Mouse (Mus musculus) G1E-ER4 (cell line): ENCODE measurements at regions not wholly inside any gene's neighbourhood (a gene's known extent, or its start where the extent isn't known, plus 50 kb on each side); places are given as distances from the start of the nearest gene placed in this dataset.

Experiments
- GATA1 ChIP-seq: IDR thresholded peaks from one replicate; pipeline ENCODE4 v1.8.0; 2012; ENCODE audit warnings: low read length, inconsistent platforms

DNA sequence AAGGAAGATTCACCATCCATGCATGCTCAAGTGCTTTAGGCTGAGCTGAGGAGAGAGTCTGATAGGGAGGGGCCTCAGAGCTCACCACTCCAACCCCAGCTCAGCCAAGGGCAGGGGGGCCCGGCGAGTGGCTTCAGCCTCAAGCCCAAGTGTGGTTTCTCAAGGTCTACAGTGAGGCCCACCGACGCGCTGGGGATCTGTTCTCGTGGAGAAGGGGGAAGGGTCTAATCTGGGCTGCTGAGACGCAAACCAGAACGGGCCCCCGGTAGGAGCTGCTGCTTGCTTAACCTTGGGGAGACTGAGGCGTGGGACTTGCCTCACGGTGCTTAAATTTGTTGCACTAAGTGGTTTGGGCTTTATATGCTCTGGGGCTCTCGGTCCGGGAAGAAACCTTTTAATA lies 70.9 kb downstream of the Asb1 start:
- TF ChIP-seq GATA1, result no peak

DNA sequence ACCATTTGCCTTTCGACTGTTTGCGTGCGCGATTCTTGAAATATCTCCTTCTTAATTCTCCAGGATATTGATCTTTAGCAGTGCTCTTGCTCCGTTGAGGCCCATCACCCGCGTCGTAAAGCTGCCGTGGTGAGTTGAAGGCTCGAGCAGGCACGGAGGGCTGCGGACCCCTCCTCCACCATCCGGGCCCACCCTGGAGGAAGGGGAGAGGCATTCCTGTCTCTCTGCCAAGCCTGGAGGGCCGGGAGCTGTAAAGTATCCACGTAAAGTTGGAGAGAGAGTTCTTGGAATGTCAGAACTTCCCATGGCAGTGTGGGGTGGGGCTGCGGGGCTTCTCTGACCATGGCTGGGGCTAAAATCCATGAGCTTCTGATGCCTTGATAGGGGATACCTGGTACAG lies 71.3 kb downstream of the Asb1 start:
- TF ChIP-seq GATA1, result no peak

DNA sequence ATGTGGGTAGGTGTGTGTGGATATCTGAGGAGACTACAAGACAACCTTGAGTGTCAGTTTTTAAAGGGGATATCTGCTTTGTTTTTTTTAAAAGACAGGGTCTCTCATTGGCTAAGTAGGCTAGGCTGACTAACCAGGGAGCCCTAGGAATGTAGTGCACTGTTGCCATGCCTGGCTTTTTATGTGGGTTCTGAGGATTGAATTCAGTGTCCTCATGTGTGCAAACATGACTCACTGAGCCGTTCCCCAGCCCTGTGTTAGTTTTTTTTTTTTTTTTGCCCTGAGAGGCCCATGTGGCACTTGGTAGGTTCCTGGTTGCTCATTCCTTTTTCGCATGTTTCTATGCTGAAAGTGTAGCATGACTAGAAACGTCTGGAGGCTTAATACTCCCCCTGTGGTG lies 72.6 kb downstream of the Asb1 start:
- no peak for TF ChIP-seq GATA1

DNA sequence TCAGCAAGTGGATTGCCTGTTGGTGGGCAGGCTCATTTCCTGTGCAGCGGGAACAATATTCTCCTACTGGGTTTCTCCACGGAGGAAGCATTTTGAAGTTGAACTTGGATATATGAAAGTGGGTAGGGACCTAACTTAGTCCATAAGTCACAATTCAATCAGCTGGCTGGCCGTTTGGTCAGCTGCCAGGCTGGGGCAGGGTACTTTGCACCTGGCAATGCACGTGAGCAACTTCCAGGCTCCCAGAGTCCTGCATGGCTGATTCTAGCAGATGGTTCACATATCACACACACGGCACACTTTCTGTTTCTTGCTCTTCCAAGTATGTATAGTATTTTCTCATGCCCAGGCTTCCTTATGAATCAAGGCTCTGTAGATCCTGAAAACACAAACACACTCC lies 75.1 kb downstream of the Asb1 start:
- TF ChIP-seq GATA1, result no peak

DNA sequence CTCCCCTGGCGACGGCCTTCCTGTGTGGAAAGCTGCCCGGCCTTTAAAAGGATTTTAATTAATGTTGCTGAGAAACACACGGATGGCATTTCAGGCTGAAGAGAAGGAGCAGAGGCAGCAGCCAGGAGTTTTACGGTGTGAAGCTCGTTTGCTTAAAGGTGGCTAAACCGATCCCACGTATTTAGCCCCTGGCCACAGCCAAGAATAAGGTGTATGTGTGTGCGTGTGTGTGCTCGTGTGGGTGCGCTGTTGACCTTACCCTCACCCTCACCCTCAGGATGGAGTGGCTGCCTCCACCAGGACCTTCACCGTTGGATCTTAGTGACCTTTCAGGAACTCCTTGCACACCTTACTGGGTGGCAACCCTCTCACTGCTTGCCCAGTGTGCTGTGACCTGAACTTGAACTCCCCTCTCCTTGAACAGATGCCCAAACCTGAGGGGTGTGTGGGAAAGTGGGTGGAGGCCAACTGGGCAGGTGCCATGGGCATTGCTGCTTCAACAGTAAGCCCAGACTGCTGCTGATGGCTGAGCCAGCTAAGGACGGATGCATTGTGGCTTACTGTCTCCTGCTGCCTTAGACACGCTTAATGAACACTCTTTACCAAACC lies 78.3 kb downstream of the Asb1 start:
- no peak for TF ChIP-seq GATA1

DNA sequence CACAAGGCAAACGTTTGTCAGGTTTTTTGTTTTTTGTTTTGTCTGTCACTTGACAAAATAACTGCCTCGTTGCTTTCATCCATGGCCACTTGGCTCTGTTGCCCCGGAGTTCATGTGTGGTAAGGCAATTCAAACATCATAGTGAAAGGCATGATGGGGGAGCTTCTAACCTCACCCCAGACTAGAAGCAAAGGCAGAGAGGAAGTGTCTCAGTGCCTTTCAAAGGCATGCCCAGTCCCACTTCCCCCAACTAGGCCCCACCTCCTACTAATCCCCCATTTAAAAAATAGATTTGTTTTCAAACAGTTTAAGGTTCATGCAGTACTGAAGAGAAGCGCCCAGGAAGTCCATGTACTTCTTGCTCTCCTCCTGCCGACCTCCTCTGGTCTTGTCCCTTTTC lies 80.8 kb downstream of the Asb1 start:
- no peak for TF ChIP-seq GATA1

DNA sequence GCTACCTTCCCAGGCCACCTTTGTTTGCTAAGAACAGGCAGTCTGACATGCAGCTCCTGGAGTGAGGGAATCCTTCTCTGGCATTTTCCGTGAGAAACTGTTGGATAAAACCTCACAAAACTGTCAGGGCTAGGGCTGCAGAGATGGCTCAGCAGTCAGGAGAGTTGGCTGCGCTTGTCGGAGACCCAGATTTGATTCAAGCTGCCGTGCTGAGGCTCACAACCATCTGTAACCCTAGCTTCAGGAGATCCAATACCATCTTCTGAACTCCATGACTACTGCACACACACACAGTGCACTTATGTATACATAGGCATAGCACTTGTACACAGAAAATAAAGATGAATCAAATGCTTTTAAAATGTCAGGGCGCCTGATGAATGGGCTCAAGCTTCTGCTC lies 82.5 kb downstream of the Asb1 start:
- no peak for TF ChIP-seq GATA1

DNA sequence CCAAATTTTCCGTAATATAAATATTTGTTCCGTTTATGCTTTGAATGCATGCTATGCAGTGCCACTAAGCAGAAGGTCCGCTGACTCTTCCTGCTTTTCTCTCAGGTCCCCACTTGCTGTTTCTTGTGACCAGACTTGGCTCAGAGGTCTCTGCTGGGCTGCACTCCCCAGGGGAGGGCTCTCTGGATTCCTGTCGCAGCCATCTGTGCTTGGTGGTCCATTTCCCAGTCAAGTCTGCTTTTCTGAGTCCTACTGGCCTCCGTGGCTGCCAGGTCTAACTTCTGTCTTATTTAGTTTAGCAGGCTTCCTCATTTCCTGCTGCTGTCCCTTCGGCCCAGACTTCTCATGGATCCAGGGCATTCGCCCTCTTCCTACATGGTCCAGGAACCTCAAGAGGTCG lies 83.7 kb downstream of the Asb1 start:
- no peak for TF ChIP-seq GATA1

DNA sequence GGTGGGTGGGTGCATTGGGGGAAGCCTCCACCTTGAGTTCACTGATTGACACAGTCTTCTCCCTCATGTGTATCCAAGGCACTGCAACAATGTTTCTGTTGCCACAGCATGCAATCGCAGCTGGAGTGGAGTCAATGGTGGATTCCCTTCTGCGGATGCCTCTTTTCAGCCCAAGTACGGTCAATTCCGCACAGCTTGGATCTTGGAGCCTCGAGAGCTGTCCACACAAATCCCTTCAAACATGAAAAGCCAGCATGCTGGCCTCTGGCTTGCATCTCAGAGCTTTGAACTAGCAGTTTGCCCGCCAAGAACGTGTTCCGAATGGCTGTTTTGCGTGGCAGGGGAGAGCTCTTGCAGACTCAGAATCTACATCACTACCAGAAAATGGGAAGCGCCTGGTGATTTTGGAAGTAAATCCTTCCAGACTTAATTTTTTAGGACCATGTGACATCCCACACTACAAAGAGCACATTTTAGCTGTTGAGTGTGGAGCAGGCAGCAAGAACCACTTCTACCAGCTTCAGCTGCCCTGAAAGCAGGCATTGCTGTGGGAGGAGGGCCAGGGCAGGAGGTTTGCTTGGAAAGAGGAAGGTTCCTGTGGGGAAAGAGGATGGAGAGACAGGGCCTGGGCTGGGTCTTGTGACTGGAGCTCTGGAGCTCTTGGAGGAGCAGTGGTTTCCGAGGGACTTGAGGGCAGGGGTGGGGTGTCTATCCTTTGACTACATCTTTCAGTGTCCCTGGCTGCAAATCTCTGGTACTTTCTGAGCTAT lies 84.4 kb downstream of the Asb1 start:
- TF ChIP-seq GATA1, result no peak

DNA sequence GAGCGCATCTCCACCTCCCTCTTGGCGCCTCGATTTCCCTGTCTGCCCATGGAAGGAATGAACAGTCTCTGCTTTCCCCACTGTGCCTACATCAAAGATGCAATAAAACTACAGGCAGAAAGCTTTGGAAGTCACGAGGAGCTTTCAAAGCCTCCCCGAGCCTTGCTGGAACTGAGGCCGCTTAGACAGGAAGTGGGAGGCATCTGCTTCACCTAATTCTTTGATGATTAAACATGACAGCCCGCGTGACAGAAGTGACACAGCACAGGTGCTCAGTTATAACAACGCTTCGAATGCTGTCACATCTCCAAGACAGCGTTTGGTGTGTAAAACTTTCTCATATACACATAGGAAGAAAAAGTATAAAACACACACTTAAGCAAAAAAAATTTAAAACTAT lies 85.7 kb downstream of the Asb1 start:
- TF ChIP-seq GATA1, result no peak

DNA sequence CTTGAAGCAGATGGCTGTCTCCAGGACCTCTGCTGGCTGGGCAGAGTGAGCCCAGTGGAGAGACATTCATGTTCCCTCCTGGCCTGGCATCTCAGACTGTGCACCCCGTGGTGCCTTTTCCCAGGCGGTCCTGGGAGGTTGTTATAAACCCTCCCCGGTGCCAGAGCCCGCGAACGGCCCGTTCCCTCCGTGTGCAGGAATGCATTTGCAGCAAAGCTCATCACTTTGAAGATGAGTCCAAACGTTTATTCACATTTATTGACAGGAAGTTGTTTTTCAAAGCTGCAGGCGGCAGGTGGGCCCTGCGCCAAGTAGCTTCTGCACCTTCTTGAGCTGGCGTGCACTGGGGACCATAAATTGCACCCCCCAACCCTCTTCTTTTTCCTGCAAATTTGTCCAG lies 89.9 kb downstream of the Asb1 start:
- no peak for TF ChIP-seq GATA1

DNA sequence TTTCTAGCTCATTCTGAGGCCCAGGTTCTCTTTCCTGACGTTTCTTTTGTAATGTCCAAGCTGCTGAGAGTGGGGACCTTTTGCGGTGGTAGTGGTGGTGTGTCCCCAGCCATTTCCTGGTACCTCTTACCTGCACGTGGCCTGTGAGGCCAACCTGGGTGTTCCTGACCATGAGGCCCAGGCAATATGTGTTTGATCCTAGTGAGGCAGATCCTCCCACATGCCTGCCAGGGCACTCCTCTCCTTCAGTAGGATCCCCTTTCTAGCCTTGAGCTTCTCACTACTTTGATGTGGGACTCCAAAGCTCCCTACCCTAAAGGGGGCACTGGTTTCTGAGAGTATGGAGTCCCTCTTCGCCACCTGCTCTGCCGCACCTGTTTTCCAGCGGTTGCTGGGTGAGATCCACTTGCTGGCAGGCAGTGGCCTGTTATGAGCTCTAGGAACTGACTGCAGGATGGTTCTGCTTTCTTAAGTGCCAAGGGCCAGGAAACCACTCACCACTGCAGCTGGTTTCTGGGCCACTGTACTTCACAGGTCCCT lies 90.6 kb downstream of the Asb1 start:
- no peak for TF ChIP-seq GATA1

DNA sequence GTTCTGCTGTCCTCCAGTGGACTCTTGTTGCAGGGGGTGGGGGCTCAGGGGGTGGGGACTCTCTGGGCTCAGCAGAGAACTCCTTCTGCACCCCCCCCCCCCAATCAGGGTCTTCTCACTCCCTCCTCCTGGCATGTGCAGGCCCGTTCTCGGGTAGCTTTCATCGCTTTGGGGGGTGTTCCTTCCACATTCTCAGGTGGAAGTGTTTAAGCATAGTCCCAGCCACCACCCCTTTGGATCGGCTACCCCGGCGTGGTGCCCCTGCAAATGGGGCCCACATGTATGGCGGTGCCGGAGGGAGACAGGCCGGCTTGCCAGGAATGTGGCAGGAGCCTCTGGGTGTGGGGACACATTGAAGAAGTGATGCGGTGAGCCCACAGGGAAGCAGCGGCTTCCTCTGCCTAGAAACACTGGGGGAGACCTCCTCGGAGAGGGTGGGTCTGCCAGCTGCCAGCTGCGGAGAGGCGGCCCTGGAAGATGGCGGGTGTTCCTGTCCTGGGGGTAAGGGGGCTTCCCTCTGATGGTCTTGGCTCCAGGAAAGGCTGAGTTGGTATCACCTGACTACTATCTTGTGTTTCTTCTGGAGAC lies 92.7 kb downstream of the Asb1 start:
- TF ChIP-seq GATA1, result no peak

DNA sequence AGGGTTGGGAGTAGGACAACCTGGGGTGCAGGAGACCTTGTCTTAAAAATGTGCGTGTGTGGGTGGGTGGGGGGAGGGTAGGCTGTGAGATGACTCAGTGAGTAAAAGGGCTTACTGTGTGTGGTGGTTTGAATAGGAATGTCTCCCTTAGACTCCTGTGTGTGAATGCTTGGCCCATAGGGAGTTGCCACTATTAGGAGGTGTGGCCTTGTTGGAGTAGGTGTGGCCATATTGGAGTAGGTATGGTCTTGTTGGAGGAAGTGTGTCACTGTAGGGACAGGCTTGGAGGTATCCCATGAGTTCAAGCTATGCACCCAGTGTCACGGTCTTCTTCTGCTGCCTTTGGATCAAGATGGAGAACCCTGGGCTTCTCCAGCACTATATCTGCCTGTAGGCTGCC lies 96.2 kb downstream of the Asb1 start:
- TF ChIP-seq GATA1, result no peak

DNA sequence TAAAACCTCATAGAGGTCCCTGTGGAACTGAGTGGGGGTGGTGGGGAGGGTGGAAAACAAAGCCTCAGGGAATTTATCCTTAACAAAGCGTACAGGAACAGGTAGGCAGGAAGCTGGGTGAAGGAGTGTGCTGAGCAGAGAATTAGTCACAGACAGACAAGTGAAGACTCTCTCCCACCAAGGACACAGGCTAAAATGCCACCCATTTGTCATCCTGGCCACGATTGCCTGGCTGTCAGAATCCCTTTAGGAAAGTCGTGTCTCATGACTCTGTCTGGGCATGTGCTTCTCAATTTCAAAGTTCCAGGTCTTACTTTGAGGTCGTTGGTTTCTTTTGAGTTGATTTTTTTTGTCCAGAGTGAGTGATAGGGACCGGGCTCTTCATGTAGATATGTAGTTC lies 100.2 kb downstream of the Asb1 start:
- no peak for TF ChIP-seq GATA1

DNA sequence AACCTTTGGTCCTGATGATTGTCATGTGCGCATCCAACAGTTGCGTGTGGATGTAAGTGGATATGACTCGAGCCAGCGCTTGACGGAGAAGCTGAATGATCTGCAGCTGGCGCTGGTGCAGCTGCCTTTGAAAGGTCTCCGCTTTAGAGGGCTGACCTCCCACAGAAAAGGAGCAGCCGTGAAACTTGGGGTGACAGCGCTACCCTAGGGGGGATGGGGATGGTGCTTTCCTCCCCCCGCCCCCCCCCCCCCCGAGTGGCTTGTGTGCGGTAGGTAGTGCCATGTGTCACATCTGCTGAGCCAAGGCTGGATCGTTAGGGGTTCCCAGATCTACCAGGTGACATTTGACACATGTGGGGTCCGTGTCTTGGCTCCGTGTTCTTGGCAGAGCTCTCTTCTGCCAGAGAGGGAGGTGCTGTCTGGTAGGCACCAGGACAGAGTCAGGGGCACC lies 118.7 kb downstream of the Asb1 start:
- TF ChIP-seq GATA1, result no peak

DNA sequence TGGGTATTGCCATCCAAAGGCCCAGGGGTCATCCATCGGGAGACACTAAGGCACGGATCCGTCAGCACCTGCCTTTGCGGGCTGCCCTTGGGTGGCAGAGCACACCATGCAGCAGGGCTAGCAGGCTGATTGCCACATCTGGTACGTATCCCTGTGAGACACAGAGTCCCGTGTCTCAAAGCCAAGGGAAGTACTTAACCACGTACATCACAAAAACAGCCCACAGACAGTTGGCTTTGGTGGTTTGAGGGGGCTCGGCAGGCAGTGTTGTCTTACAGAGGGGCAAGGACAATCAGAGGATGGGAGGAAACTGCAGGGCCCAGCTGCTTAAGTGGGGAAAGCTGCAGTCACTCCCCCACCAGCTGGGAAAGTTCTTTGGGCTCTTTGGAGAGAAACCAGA lies 119.1 kb downstream of the Asb1 start:
- no peak for TF ChIP-seq GATA1
